Mouse (Mus musculus): ENCODE results near the gene Col7a1. TPM values are rescaled to one million over a fixed set of nuclear protein-coding genes. Genes with fewer than 3 reads are reported as not detected.

The Col7a1 gene
- total RNA-seq (2021) (1 to 10 TPM; 3.1 to 3.3 TPM), polyA plus RNA-seq (2012; rRNA removed) (4.6 and 6.6 TPM in 2 replicates)
- long read RNA-seq, partial matches to known transcripts: 2 of 3 reads
- long read RNA-seq, other reads (novel, unspliced or antisense): 1 of 3 reads

- peak; percentile 15 for DNase-seq
Observed at GRCm38 (mm10) chr9:108953081-108953636, at the start of gene Col7a1. TSS of gene Col7a1 (plus strand) at chr9:108953586.

GRCm38 (mm10) chr9:108912308-108912707 lies 41.1 kb upstream of the Col7a1 start:
- DNase-seq: no peak

DNA sequence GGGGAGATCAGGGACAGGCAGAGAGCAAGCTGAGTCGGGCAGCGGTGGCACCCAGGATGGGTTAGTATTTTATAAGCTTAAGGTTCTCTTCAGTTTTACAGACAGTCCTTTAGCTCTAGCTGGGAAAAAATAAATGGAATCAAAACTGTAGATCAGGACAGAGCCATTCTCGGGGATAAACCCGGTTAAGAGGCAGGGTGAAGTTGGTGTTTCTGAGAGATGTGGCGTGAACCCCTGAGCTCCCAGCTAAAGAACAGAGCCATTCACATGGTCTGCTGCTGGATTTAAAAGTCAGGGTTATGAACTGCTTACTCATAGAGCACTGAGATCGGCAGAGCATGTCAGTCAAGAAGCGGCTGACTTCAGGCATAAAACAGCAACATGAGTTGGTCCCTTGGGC lies 40.2 kb upstream of the Col7a1 start:
- peak; percentile 57 for DNase-seq

DNA sequence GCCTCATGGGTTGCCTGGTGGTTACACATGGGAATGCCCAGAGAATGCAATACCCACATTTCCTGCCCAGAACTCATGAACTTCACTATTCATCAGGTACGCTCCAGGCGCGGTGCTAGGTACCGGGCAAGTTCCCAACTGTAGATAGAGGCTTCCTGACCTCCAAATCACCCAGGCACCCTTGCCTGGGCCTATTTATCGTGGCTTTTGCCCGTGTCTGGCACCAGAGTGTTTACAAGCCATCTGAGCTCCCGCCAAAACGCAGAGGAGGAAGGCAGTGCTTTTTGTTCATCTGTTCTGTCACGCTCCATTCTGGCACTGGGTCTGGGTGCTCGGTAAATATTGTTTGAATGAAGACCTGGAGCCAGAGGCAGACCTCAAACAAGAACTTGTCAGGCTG lies 39.8 kb upstream of the Col7a1 start:
- DNase-seq: no peak

DNA sequence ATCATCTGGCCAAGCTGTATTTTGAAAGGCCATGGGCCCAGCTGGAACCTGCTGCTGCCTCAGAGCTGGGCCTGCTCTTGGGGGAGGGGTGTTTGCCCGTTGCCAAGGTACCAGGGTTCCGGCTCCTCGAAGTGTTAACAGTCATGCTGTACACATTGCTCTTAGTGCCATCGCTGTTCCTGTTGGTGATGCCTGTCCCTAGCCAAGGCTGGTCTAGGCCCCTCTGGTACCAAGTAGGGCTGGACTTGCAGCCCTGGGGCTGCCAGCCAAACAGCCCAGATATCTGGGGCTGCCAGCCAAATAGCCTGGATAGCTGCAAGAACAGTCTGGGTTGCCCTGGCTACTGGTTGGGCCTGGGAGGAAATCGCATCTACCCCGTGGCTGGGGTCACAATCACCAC lies 38.9 kb upstream of the Col7a1 start, which contains the start of gene Tmem89:
Gene Tmem89, plus strand, starts transcription at position 129 of the 400 bp plus-strand sequence.
- DNase-seq: no peak

DNA sequence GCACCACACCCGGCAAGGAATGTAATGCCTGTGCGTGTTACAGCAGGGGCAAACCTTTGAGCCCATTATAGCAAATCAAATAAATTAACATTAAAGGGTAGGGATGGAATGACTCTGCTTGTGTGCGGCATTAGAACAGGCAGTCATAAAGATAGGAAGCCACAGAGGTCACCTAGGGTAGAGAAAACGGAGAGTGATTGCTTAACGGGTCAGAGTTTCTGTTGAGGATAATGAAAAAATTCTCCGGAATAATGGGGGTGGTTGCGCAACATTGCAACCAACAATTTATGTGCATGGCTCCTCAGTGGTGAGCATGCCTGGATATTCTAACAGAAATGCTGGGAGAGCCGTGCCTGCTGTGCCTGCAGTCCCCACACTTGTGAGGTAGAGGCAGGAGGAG lies 27.5 kb upstream of the Col7a1 start:
- peak; percentile 65 for DNase-seq

DNA sequence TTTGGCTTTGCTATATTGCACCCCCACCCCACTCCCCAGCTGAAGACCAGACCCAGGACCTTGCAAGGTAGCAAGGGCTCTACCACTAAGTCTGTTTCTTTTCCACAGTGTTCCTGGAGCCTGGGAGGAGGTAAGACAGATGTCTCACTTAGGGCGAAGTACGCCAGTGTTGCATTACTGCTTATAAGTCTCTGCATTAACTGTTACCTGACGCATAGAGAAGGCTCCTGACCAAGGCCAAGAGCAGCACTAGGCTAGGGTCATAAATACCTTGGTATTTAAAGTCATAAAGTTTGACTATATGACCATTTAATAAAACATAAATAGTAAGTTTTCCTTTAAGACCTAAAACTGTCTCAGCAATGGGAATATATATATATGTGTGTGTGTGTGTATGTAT lies 25.0 kb upstream of the Col7a1 start:
- no peak for DNase-seq

DNA sequence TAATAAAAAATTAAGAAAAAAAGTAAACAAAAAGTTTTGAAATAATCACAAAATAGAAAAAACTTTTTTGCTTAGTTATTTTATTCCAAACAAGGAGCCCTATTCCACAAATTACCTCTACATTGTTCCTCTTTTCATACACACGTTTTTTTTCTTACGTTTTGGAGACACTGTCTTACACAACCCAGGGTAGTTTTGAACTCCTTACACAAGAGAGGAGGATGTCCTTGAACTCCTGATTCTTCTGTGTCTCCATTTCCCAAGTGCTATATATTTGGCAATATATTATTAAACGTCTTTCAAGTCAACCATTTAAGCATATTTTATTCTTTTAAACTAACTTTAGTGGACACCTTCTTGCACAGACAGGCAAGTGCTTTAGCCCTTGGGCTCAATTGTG lies 17.4 kb upstream of the Col7a1 start:
- no peak for DNase-seq

GRCm38 (mm10) chr9:108936418-108937364 lies 16.7 kb upstream of the Col7a1 start, which contains the start of gene Uqcrc1:
TSS of gene Uqcrc1 (plus strand) at chr9:108936633.
- DNase-seq: peak; percentile 93

DNA sequence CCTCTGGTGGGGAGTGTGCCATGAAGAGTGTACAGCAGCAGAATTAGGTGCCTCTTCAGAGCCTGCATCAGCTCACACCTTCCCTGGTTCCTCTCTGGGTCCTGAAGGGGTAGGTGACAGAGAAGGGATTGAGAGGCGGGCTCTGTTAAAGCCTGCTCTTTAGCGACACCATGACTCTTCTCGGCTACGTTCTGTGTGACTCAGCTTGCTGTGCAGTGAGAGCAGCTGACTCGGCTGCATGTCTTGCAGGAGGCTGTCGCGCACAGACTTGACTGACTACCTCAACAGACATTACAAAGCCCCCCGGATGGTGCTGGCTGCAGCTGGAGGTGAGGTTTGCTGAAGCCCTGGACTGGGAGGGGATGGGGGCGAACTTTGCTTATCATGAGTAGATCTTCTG lies 8.3 kb upstream of the Col7a1 start:
- DNase-seq: no peak

GRCm38 (mm10) chr9:108945608-108946007 lies 7.8 kb upstream of the Col7a1 start:
- no peak for DNase-seq

DNA sequence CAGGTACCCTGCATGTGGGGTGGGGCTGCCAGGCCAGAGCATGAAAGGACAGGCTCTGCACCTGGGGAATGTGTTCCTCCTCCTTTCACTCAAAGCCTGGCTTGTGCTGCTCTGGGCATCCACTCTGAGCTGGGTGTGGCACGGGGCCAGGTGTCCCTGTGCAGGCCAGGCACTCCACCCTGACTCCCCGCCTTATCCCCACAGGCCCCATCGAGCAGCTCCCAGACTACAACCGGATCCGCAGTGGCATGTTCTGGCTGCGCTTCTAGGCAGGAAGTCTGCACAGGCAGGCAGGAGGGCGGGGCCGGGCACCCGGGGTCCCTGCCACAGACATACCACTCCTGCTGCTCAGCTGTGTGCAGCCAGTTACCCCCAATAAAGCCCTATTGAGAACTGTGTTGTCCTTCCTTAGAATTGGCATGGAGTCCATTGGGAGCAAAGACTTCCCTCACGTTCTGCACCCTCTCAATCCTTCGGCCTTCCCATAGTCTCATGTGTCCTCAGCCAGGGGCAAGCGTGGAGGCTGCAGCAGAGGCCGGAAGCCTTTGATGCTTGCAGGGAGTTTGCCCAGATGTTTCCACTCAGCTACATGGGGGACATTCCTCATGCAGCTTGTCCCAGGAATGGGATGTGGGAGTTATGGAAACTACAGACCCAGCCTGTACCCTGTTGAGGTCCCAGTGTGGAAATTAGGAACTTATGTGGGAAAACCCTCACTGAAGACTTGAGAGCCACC lies 4.0 kb upstream of the Col7a1 start:
- no peak for DNase-seq

DNA sequence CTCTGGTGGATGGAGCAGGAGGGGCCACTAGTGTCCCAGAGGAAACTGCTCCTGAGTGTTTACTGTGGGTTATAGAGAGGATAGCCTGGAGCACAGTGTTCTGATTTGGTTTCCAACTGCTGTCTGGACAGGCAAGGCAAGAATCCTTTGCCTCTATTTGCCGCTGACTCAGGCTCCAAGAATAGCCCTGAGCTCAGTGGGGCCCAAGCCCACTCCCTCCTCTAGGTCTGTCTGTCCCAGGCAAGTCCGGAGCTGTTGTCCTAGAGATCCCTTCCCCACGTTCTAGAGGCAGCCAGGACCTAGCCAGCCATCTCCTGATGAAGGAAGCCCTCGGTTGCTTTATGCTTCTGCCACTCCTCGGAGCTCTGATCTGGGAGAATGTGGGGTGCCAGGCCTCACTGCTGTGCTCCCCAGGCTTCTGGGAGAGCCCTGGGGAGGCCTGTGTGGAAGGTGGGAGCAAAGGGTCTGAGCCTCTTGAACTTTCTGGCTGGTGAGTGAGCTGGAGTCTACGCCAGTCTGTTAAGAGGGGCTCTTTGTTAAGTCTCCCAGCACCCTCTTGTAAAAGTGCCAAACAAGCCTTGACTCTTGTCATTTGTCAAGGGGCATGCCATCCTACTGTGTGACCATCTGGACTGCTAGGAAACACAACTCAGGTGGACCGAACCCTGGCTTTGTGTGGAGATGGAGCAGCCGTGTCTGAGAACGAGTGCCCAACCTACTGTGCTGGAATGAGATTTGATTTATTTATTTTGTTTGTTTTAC lies 3.2 kb upstream of the Col7a1 start:
- no peak for DNase-seq

GRCm38 (mm10) chr9:108955241-108955640 lies 1.9 kb downstream of the Col7a1 start:
- no peak for DNase-seq

- DNase-seq: no peak
Observed at GRCm38 (mm10) chr9:108955846-108956245, 2.5 kb downstream of the Col7a1 start.

DNA sequence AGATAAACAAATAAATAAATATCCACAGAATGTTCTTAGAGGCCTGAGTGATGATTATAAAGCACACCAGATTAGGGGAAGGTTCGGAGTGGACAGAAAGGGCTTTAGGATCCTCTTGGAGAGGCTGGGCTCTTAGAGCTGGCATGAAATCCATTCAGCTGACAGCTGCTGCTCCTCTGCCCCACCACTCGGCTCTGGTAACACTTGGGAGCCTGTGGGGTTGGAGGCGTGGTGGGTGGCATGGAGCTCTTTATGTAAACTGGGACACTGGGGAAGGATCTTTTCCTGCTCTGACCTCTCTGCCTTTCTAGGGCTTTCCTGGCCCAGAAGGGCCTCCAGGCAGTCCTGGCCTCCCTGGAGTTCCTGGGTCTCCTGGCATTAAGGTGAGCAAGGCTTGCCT lies 10.2 kb downstream of the Col7a1 start:
- no peak for DNase-seq

- no peak for DNase-seq
Observed at GRCm38 (mm10) chr9:108964338-108964737, 11.0 kb downstream of the Col7a1 start.

DNA sequence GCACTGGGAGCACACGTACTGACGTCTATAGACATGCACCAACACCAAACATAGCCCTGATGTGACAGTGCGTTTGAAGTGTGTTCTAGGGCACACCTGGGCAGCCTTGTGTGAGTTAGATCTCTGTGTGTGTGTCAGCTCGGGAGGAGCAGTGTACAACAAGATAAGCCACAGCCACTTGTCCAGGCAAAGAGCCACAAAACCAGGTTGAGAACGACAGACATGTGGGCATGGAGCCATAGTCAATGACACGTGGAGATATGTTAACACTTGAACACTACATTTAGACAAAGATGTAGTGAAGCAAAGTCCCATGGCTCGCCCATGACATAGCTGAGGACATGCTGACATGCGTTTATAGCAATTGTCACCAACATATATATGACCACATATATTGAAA lies 17.2 kb downstream of the Col7a1 start:
- no peak for DNase-seq

DNA sequence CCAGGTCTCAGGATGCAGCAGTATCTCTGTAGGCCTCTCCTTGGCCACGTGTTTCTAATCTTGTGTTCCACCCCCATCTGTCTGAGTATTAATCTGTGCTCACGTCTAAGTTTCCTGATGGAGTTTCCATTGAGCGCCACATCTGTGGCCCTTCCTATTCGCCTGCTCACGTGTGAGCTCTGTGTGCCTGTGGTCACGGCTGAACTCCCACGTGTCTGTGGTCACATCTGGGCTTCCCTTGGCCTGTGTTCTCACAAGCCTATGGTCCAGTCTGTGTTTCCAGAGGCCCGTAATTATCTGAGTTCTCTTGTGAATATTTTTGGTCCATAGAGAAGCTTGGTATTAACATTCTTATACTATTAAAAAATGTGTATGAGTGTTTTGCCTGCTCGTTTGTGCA lies 23.1 kb downstream of the Col7a1 start:
- DNase-seq: no peak

- DNase-seq: peak; percentile 53
Observed at GRCm38 (mm10) chr9:108977966-108978365, 24.6 kb downstream of the Col7a1 start.

DNA sequence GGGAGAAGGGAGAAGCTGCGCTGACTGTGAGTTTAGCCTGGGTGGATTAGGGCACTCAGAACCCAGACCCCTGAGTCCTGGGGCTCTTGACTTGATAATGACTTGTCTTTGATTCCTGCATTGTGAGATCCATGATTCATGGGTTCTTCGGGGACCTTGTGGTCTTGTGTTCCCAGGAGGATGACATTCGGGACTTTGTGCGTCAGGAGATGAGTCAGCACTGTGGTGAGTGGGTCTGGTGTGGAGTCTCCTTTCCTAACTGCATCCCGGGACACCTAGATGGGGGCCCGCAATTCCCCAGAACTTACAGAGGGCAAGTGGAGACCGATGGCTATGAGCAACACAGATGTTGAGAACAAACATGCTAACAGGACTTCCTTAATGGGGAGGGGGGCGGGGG lies 29.1 kb downstream of the Col7a1 start:
- peak; percentile 84 for DNase-seq

DNA sequence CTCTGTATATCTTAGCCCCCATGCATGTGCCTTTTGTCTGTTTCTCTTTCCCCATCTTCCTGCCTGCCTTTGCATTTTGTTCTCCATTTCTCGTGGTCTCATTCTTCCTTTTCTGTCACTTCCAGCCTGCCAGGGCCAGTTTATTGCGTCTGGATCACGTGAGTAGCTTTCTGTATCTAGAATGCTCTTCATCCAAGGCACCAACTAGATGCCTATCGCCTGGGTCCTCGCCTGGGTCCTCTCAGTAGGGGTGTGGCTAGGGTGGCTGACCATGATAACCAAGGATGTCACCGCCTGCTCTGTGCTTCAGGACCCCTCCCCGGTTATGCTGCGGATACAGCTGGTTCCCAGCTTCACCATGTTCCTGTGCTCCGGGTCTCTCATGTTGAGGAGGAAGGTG lies 29.8 kb downstream of the Col7a1 start:
- DNase-seq: no peak

Data from adrenal gland, adult 2 months (tissue).